In genomic region chr4:53487216-53488188, GRCm38 (mm10) we compare ENCODE assay signal across 13 mouse cellular contexts. TPM values are rescaled to one million over a fixed set of nuclear protein-coding genes. Genes with fewer than 3 reads are reported as not detected.
DNase-seq lines count a peak whose midpoint lies in the region; ATAC-seq and TF ChIP-seq lines count a peak whose summit lies in the region.
"Had no signal": no experiment of that assay in that cellular context is flagged by ENCODE, and none has a peak within 500 bp of the region (broad histone marks: within the 10 kb centered on the region; RNA-seq: fewer than 3 reads in every experiment).

No protein-coding gene starts in this region.

- 70% methylated on average over 12 of the region's 12 CpGs for WGBS in liver, embryonic 11.5 days
- 66% methylated on average over 12 of the region's 12 CpGs for WGBS in liver, embryonic 12.5 days (ENCODE audit: insufficient replicate concordance)
- WGBS in liver, postnatal 0 days (ENCODE audit: insufficient replicate concordance) = 66% methylated on average over 12 of the region's 12 CpGs
- WGBS in midbrain, postnatal 0 days = 76% methylated on average over 12 of the region's 12 CpGs

- H3K9me3 ChIP-seq in liver, embryonic 11.5 days (ENCODE audit: control insufficient read depth, low read length) = no peaks in the 10 kb centered on the region
- H3K9me3 ChIP-seq in liver, embryonic 12.5 days (replicated peaks) = no peaks in the 10 kb centered on the region
- no peaks in the 10 kb centered on the region for H3K9me3 ChIP-seq in liver, postnatal 0 days (ENCODE audit: low read length)
- no peaks in the 10 kb centered on the region for H3K9me3 ChIP-seq in midbrain, postnatal 0 days (ENCODE audit: low read length)
- H3K9me3 ChIP-seq: embryonic facial prominence, embryonic 10.5 days; limb, embryonic 15.5 days had no signal

- no peak for TF ChIP-seq POLR2A in brain, embryonic 14.5 days (IDR thresholded peaks at IDR 0.05; ENCODE audit: borderline replicate concordance, extremely low read depth, insufficient read depth, insufficient read length, poor library complexity, severe bottlenecking)

- no peak overlapping the region for H3K4me3 ChIP-seq in liver, embryonic 11.5 days (ENCODE audit: low read depth, low read length)
- H3K4me3 ChIP-seq in liver, embryonic 12.5 days = no peak overlapping the region
- no peak overlapping the region for H3K4me3 ChIP-seq in liver, postnatal 0 days (ENCODE audit: low read depth, low read length)
- no peak overlapping the region for H3K4me3 ChIP-seq in midbrain, postnatal 0 days (ENCODE audit: low read depth, low read length)
- H3K4me3 ChIP-seq: embryonic facial prominence, embryonic 10.5 days; limb, embryonic 15.5 days had no signal

- no peaks in the 10 kb centered on the region for H3K36me3 ChIP-seq in liver, embryonic 11.5 days (ENCODE audit: control insufficient read depth, insufficient read depth, low read length)
- H3K36me3 ChIP-seq in liver, embryonic 12.5 days = no peaks in the 10 kb centered on the region
- H3K36me3 ChIP-seq in liver, postnatal 0 days (replicated peaks; ENCODE audit: insufficient read depth, low read length) = 0 out of 2 replicates have a peak, but pooled peaks cover 3% of the 10 kb centered on the region
- H3K36me3 ChIP-seq in midbrain, postnatal 0 days (ENCODE audit: insufficient read depth, low read length) = no peaks in the 10 kb centered on the region
- H3K36me3 ChIP-seq: embryonic facial prominence, embryonic 10.5 days had no signal

- H3K27ac ChIP-seq in liver, embryonic 11.5 days (ENCODE audit: low read depth, low read length) = no peak overlapping the region; the same call in 1 of the 2 replicates
- H3K27ac ChIP-seq in liver, embryonic 12.5 days = no peak overlapping the region
- H3K27ac ChIP-seq in liver, postnatal 0 days (ENCODE audit: low read depth) = peak overlapping the region; percentile 51; the same call in 1 of the 2 replicates
- H3K27ac ChIP-seq in midbrain, postnatal 0 days (ENCODE audit: low read depth, low read length) = no peak overlapping the region
- H3K27ac ChIP-seq: embryonic facial prominence, embryonic 10.5 days; limb, embryonic 15.5 days had no signal

- no peak overlapping the region for H3K9ac ChIP-seq in liver, embryonic 11.5 days (ENCODE audit: low read depth, low read length)
- H3K9ac ChIP-seq in liver, embryonic 12.5 days = no peak overlapping the region
- H3K9ac ChIP-seq in liver, postnatal 0 days (replicated peaks) = no peak overlapping the region
- no peak overlapping the region for H3K9ac ChIP-seq in midbrain, postnatal 0 days (replicated peaks; ENCODE audit: low read length, poor library complexity, severe bottlenecking)
- H3K9ac ChIP-seq: limb, embryonic 15.5 days had no signal

- H3K27me3 ChIP-seq in liver, embryonic 11.5 days (replicated peaks; ENCODE audit: control insufficient read depth, insufficient read depth, low read length) = no peaks in the 10 kb centered on the region
- no peaks in the 10 kb centered on the region for H3K27me3 ChIP-seq in liver, embryonic 12.5 days (replicated peaks)
- H3K27me3 ChIP-seq in liver, postnatal 0 days (ENCODE audit: insufficient read depth, low read length) = no peaks in the 10 kb centered on the region
- H3K27me3 ChIP-seq in midbrain, postnatal 0 days (ENCODE audit: insufficient read depth, low read length) = no peaks in the 10 kb centered on the region
- H3K27me3 ChIP-seq: limb, embryonic 15.5 days had no signal

- no peak for TF ChIP-seq EP300 in liver, postnatal 0 days (IDR thresholded peaks at IDR 0.05; ENCODE audit: low read depth)

- no peak for TF ChIP-seq CTCF in brain, embryonic 14.5 days (IDR thresholded peaks at IDR 0.05; ENCODE audit: borderline replicate concordance, extremely low read depth, insufficient read depth, insufficient read length)
- TF ChIP-seq CTCF in liver, postnatal 0 days (IDR thresholded peaks at IDR 0.05; ENCODE audit: low read depth) = no peak
- TF ChIP-seq CTCF in midbrain, postnatal 0 days (IDR thresholded peaks at IDR 0.05) = no peak

- peak; percentile 41 for ATAC-seq in frontal cortex, adult (ENCODE audit: low TSS enrichment)
- no peak for ATAC-seq in liver, embryonic 11.5 days (replicated peaks; ENCODE audit: low FRiP score)
- no peak for ATAC-seq in liver, embryonic 12.5 days
- ATAC-seq in liver, postnatal 0 days = no peak
- no peak for ATAC-seq in midbrain, postnatal 0 days (ENCODE audit: low FRiP score)

- DNase-seq in frontal cortex, postnatal 10 days (ENCODE audit: low spot score in 2 of 2) = no peak
- no peak for DNase-seq in liver, embryonic 11.5 days (ENCODE audit: low spot score)
- DNase-seq in brain, embryonic 14.5 days (ENCODE audit: low read depth) = peak; percentile 73
- no peak for DNase-seq in liver, postnatal 0 days
- DNase-seq in adrenal gland, postnatal 10 days = no peak
- no peak for DNase-seq in midbrain, postnatal 0 days (ENCODE audit: low spot score)
- DNase-seq: B cell, adult 2 months; gastrocnemius, postnatal 36 days; thymus, postnatal 36 days had no signal

- H3K4me1 ChIP-seq in liver, embryonic 11.5 days (replicated peaks; ENCODE audit: control insufficient read depth, insufficient read depth, low read length) = no peaks in the 10 kb centered on the region
- H3K4me1 ChIP-seq in liver, embryonic 12.5 days = 0 out of 2 replicates have a peak, but pooled peaks cover 9% of the 10 kb centered on the region
- peaks cover 16% of the 10 kb centered on the region for H3K4me1 ChIP-seq in liver, postnatal 0 days (ENCODE audit: insufficient read depth)
- no peaks in the 10 kb centered on the region for H3K4me1 ChIP-seq in midbrain, postnatal 0 days (ENCODE audit: insufficient read depth, low read length)
- H3K4me1 ChIP-seq: limb, embryonic 15.5 days had no signal

- H3K4me2 ChIP-seq in liver, embryonic 11.5 days = peak overlapping the region; percentile 1; the same call in 1 of the 2 replicates
- H3K4me2 ChIP-seq in liver, embryonic 12.5 days = no peak overlapping the region
- H3K4me2 ChIP-seq in liver, postnatal 0 days (ENCODE audit: low read depth, low read length) = 0 out of 2 replicates have a peak overlapping the region, but pooled peaks have one; percentile 6
- H3K4me2 ChIP-seq in midbrain, postnatal 0 days (ENCODE audit: low read depth, low read length, poor library complexity, severe bottlenecking) = no peak overlapping the region
- H3K4me2 ChIP-seq: limb, embryonic 15.5 days had no signal

RNA-seq across cellular contexts. Expression of gene Slc44a1, which starts 47.3 kb away (rescaled TPM):
- 19.2 and 20.8 TPM in 2 replicates for polyA plus RNA-seq in liver, embryonic 11.5 days (2014; fragmentation: Nextera tagmentation; extraction: Ambion mirVana)
- polyA plus RNA-seq in liver, embryonic 12.5 days (2016; fragmentation: Nextera tagmentation; extraction: Ambion mirVana) = 14.0 and 14.1 TPM in 2 replicates
- polyA plus RNA-seq in brain, embryonic 14.5 days (2012; rRNA removed) = 11.0 and 13.9 TPM in 2 replicates
- polyA plus RNA-seq in liver, postnatal 0 days (2015; fragmentation: Nextera tagmentation; extraction: Ambion mirVana) = 10.7 and 11.6 TPM in 2 replicates
- 10 to 100 TPM; 69.5 to 75.8 TPM for total RNA-seq in adrenal gland, postnatal 10 days (2021)
- 23.2 and 24.2 TPM in 2 replicates for total RNA-seq in midbrain, postnatal 0 days (2014; rRNA removed)
- polyA plus RNA-seq in midbrain, postnatal 0 days (2015; fragmentation: Nextera tagmentation; extraction: Ambion mirVana) = 8.3 and 8.6 TPM in 2 replicates

Comparison
In these comparisons a context has a peak if more than half of its experiments do, and no peak if none do; other contexts are left out.
1. H3K4me2 ChIP-seq: peak in liver, embryonic 11.5 days (single experiment) and liver, postnatal 0 days (single experiment); none in liver, embryonic 12.5 days (single experiment) and midbrain, postnatal 0 days (single experiment).